Mouse (Mus musculus) Patski (cell line): ENCODE measurements at regions not wholly inside any gene's neighbourhood (a gene's known extent, or its start where the extent isn't known, plus 50 kb on each side); places are given as distances from the start of the nearest gene placed in this dataset.

Experiments
- ATAC-seq: fragments of 100-300 bp; one replicate; pipeline ENCODE4 v1.8.0; 2021
- CTCF ChIA-PET: fragments of 350-600 bp; sonication (Branson Sonifier 250); formaldehyde crosslinking; loops from one replicate; lab custom pipeline; 2022; ENCODE audit warnings: inconsistent platforms; lab: Charles Lee
- POLR2A ChIA-PET: fragments of 350-600 bp; sonication (Branson Sonifier 250); formaldehyde crosslinking; loops from one replicate; lab custom pipeline; 2022; ENCODE audit warnings: antibody characterized with exemption, inconsistent platforms; lab: Charles Lee
- DNase-seq: peaks from one replicate; pipeline ENCODE4 v3.0.0-alpha.2; 2011; ENCODE audit warnings: low read depth, low spot score
- H3K27me3 ChIP-seq: fragments of 371-371 bp; one replicate; pipeline ENCODE4 v1.5.1; 2021
- CTCF ChIP-seq: fragments of 100-300 bp; IDR thresholded peaks from one replicate; pipeline ENCODE4 v1.5.1; 2021
- in situ Hi-C: fragments of 300-500 bp; cut with MboI; formaldehyde crosslinking; loops from 3 replicates; pipeline ENCODE4 v1.11.1; 2018; ENCODE audit warnings: low pct_unique_long_range_greater_than_20kb, mixed read lengths

DNA sequence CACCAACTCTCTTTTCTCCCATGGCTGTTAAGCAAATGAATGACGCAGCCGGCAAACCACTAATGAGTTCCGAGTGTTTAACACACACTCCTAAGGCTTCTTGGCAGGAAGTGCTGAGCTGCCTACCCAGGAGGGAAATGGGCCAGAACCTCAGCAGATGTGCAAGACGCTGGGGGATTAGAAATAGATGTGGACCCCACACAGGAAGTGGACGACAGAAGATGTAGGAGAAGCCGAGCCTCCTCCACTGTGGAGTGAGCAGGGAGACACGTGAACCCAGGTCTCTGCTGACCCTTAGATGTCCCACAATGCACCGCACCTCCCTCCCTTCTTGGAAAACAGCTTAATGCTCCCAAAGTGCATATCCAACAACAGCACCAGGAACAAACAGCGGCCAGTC, 94.8 kb upstream of the Hs6st1 start:
- TF ChIP-seq CTCF = no peak
- ATAC-seq (no peak), DNase-seq (no peak)
- POLR2A ChIA-PET = no interaction called here
- H3K27me3 ChIP-seq = no peaks in the 10 kb centered on the region
- in situ Hi-C loops = no loop called here
- CTCF ChIA-PET = no interaction called here

DNA sequence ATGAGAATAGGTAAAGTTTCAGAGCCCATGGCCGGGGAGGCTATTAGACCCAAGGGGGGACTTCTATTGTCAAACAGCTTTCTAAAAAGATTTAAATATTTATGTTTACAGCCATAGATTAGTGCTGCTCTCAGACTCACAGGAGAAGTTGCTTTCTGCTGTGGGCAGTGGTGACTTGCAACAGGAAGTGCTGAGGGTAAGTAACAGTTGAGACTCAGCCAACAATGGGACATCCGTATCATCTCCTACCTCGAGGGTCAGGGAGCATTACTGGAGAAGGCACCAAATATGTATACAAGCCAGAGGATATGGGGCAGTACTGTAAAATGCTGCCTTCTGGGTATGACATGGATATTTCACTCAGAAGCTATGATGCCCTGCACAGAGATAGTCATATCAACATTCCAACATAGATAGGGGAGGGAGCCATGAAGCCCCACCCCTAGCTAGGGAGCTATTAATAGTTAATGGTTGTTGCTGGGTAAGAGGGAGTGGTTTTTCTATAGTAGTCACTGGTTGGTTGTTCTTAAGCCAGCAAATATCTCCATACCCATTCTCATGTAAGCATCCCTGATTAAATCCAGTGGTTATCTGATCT, 92.5 kb upstream of the Hs6st1 start:
- ATAC-seq (no peak), DNase-seq (no peak)
- in situ Hi-C loops = no loop called here
- H3K27me3 ChIP-seq = no peaks in the 10 kb centered on the region
- POLR2A ChIA-PET = no interaction called here
- no peak for TF ChIP-seq CTCF
- CTCF ChIA-PET = no interaction called here

DNA sequence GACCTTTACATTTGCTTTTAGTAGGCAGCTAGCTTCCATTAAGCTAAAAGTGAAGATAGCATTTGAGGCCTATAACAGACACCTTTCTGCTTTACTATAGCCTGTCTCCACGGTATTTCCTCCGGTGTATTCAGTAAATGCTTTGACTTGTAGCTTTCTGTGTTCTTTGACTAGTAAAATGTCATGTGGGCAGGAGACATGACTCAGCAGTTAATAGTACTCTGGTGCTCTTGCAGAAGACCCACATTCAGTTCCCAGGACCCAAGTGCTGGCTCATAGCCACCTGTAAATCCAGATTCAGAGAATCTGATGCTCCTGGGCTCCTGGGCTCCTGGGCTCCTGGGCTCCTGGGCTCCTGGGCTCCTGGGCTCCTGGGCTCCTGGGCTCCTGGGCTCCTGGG, 91.7 kb upstream of the Hs6st1 start:
- DNase-seq (no peak), ATAC-seq (no peak)
- in situ Hi-C loops = no loop called here
- POLR2A ChIA-PET = no interaction called here
- no peaks in the 10 kb centered on the region for H3K27me3 ChIP-seq
- TF ChIP-seq CTCF = no peak
- CTCF ChIA-PET = no interaction called here

DNA sequence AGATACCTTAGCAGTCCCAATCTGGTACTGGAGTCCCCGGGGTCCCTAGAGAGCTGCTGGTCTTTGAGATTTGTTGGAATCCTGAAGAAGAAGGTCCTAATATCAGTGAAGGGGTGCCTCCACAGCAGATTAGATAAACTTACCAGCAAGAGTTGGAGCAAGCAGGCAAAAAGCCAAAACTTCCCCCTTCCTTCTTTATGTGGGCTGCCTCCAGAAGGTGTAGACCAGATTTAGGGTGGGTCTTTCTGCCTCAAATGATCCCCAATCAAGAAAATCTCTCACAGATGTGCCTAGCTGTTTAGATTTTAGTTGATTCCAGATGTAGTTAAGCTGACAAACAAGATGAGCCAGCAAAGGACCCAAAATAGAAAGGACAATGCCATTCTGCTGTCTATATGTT, 90.1 kb upstream of the Hs6st1 start:
- no peaks in the 10 kb centered on the region for H3K27me3 ChIP-seq
- no peak for TF ChIP-seq CTCF
- ATAC-seq (no peak), DNase-seq (no peak)
- in situ Hi-C loops = no loop called here
- CTCF ChIA-PET = no interaction called here
- POLR2A ChIA-PET = no interaction called here

DNA sequence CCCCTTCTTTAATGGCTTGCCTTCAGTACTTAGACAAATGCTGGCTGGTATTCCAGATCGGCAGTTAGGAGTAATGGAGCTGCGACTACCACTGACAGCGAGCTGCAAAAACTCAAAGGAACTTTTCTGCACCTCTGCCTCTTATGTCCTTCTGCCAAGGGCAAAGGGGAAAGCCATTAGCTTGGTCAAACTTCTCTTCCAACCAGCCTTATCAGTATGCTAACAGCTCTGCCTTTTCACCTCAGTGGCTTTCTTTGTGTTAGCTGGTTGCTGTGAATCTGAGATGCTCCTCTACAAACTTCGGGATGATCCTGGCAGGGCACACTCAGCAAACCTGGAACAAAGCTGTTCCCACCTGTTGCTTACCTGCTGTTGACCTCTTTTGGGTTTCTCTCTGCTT, 89.4 kb upstream of the Hs6st1 start:
- no peak for DNase-seq
- in situ Hi-C loops = no loop called here
- no peak for TF ChIP-seq CTCF
- ChIA-PET CTCF (interaction anchor here (0.7 kb wide), 1 partner anchor 8 kb away, joined by 3 read pairs; no protein-coding TSS in a partner anchor), POLR2A (no interaction called here)
- no peak for ATAC-seq
- no peaks in the 10 kb centered on the region for H3K27me3 ChIP-seq

DNA sequence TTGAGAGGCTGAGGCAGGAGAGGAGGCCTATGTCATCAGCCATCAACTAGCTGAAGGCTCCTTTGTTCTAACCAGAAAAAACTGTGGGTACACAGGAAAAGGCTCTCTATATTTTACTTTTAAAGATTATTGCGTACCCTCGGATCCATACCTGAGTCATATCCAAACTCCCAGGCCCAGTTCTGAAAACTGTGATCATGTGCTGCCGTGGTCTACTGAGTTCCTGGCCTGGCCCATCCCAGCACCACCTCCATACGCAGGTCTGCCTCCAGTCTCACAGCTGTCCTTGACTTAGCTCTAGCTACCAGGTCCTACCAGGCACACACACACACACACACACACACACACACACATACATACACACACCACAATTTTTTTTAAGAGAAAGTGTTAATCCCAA, 87.0 kb upstream of the Hs6st1 start:
- CTCF ChIA-PET = no interaction called here
- POLR2A ChIA-PET = no interaction called here
- DNase-seq (no peak), ATAC-seq (no peak)
- TF ChIP-seq CTCF = no peak
- H3K27me3 ChIP-seq = no peaks in the 10 kb centered on the region
- in situ Hi-C loops = no loop called here

DNA sequence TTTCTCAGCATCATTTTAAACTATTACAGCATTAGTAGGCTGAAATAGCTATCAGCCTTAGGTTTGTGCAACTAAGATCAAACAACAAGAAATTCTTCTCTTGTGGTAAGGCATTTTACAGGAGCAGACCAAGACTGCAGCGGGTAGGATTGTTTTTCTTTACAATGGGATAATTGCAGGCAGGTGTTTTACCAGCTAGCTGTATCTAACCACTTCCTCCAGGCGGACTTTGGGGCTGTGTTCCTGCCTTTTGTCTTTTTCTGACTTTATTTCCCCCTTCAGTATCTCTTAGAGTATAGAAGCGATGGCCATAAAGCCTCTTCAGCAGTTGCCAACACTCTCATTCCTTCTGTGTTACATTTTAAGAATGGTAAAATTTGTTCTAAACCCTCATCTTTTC, 84.8 kb upstream of the Hs6st1 start:
- CTCF ChIA-PET = interaction anchor here (1.0 kb wide), 1 partner anchor 152 kb away, joined by 3 read pairs; no protein-coding TSS in a partner anchor

DNA sequence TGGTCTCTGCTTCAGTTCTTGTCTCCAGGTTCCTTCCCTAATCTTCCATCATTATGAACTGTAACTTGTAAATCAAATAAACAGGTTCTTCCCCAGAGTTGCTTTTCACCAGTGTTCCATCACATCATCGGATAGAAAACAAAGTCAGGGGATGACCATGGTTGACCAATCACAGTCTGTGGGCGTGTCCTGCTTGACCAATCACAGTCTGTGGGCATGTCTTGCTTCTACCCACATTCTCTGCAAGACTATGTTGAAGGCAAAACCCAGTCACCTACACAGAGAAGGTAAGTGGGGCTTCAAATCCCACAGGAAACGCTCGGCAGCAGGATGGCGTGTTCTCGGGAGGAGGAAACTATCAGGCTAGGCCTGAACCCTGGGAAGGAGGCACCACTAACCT, 82.9 kb upstream of the Hs6st1 start:
- TF ChIP-seq CTCF = no peak
- POLR2A ChIA-PET = interaction anchor here (0.9 kb wide), 1 partner anchor 75 kb away, joined by 3 read pairs; no protein-coding TSS in a partner anchor

More for the DNA sequence above, 84.8 kb upstream of the Hs6st1 start:
- DNase-seq = no peak
- ATAC-seq = no peak
- H3K27me3 ChIP-seq = no peaks in the 10 kb centered on the region
- POLR2A ChIA-PET = no interaction called here
- in situ Hi-C loops = no loop called here
- no peak for TF ChIP-seq CTCF

DNA sequence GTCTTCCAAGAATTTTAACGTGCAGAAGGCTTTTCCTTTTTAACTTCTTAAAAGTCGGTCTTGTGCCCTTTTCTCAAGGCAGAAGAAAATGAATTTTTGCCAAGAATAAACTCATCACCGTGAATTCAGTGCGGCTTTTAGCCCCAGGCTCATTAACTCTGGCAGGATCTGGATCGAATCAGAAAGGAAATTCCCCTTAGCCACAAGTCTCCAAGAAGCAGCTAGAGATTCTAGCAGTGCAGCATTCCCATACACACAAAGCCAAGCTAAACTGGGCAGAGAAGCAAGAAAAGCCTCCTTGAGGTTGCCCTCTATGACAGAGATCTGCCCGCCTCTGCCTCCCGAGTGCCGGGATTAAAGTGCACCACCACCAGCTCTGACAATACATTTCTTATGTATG, 81.5 kb upstream of the Hs6st1 start:
- POLR2A ChIA-PET = no interaction called here
- DNase-seq (peak; percentile 66), ATAC-seq (no peak)
- TF ChIP-seq CTCF = no peak
- in situ Hi-C loops = no loop called here
- H3K27me3 ChIP-seq = no peaks in the 10 kb centered on the region
- CTCF ChIA-PET = interaction anchor here (1.1 kb wide), 1 partner anchor 8 kb away, joined by 3 read pairs; no protein-coding TSS in a partner anchor

More for the DNA sequence above, 82.9 kb upstream of the Hs6st1 start:
- H3K27me3 ChIP-seq = no peaks in the 10 kb centered on the region
- CTCF ChIA-PET = interaction anchor here (0.9 kb wide), 1 partner anchor 9 kb away, joined by 3 read pairs; no protein-coding TSS in a partner anchor
- in situ Hi-C loops = no loop called here
- ATAC-seq (no peak), DNase-seq (no peak)

DNA sequence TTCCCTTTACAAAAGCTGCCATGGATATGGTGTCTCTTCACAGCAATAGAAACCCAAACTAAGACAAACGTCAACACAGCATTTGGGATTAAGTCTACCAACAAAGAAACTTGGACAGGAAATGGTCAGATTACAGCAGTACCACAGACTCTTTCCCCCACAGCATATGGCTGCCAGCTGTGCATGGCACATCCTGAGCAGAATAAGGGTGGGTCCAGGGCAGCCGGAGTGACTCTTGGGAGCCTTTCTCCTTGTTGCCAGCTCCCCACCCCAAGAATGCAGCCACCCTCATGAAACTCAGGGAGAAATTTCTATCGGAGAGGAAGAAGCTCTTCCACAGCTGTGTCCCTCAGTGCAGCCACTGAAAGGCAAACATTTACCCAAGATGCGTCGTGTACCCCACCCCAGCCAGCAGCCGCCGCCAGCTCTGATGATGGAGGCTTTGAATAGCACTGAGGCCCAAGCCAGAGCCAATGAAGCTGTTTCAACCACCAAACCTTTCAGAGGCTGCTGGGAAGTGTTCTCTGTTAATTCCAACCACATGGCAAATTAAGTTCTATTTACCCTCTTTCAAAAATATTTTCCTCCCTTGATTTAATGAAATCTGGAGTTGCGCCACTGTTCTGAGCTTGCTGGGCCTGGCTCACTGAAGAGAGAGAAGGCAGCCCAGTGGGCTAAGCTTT, 75.8 kb upstream of the Hs6st1 start:
- CTCF ChIA-PET = interaction anchor here (1.3 kb wide), 1 partner anchor 69 kb away, joined by 3 read pairs; no protein-coding TSS in a partner anchor
- POLR2A ChIA-PET = no interaction called here
- ATAC-seq (no peak), DNase-seq (no peak)
- no peak for TF ChIP-seq CTCF
- in situ Hi-C loops = no loop called here
- H3K27me3 ChIP-seq = no peaks in the 10 kb centered on the region

DNA sequence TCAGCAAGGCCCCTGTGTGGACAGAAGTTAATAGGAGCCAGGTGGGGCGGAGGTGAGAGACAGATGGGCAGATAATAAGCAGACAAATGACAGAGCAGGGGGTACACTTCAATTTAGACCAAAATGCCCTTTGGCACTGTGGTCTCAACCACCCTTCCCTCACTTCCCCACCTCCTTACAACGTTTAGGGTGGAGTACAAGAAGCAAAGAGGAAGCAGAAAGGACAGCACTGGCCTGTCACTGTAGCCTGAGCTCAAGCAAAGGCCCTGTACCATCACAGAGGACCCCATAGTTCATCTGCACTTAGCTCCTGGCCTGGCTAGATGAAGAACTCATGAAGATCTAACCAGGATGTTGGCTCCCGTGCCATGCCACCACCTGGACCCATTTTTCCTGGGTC, 75.3 kb upstream of the Hs6st1 start:
- ATAC-seq (no peak), DNase-seq (no peak)
- ChIA-PET CTCF (interaction anchor here (1.3 kb wide), 1 partner anchor 69 kb away, joined by 3 read pairs; no protein-coding TSS in a partner anchor), POLR2A (no interaction called here)
- in situ Hi-C loops = no loop called here
- no peaks in the 10 kb centered on the region for H3K27me3 ChIP-seq
- no peak for TF ChIP-seq CTCF
